Mouse (Mus musculus) heart, adult 18-20 months (tissue): ENCODE measurements around the gene Phf6. TPM values are rescaled to one million over a fixed set of nuclear protein-coding genes. Genes with fewer than 3 reads are reported as not detected.
"Not testable (repeated sequence)": the region's sequence is repeated elsewhere in the genome, so short reads cannot be mapped to it uniquely, and the experiment has no call there.

Experiments
- DNase-seq, 2 experiments: peaks; one replicate each; pipeline ENCODE4 v3.0.0; 2021 to 2022; ENCODE audit warnings: mixed read lengths in 1 of 2
- long read RNA-seq, 2 experiments: library from polyadenylated mRNA; stranded (forward); transcript quantifications; one replicate each; pipeline ENCODE4 v2.0.0; 2021
- total RNA-seq, 2 experiments: library from RNA; stranded (reverse); gene quantifications; 2 replicates each; pipeline ENCODE4 v1.2.3; 2021

Gene Phf6
- total RNA-seq = 1 to 10 TPM; 5.3 to 5.6 TPM
- long read RNA-seq, experiment 1, full-length matches to known transcripts = 6 of 9 reads
- long read RNA-seq, experiment 1, partial matches to known transcripts = 0 of 9 reads
- long read RNA-seq, experiment 1, other reads (novel, unspliced or antisense) = 3 of 9 reads
- long read RNA-seq, experiment 2 = 0 reads

DNA sequence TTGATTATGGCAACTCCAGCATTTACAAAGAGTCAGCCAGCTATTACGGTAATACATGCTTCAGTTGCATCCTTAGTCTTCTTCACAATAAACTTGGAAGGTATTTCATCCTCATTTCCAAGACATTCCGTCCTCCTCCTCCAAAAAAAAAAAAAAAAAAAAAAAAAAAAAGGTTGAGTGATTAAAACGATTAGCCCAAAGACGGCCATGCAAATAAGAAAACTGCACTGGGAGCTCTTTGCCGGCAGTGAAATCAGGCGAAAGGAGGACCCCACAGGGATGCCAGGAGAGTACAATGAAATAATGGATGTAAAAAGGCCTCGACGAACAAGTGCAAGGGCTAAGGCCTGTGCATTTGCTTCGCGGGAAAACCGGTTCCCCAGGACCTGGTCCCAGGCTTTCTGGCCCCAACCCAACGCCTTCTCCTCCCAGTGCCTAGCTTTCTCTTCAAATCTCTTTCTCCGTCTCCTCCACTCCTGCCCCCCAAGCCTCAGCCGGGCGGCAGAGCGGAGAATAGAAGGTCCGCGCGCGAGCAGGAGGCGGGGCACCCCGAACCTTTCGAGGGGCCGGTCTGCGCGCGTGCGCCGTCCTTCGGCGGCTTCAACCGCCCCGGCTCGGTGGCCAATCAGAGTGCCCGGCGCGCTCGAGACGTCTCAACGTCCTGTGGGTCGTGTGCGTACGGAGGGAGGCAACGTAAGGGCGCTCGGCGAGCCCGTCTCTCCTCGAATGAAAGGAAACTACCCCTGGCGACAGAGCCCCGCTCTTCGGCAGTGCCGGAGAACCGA lies at the start of gene Phf6:
TSS of gene Phf6 (plus strand) at position 680 of the 785 bp plus-strand sequence.
- peak; percentile 87 to 94 for DNase-seq

GRCm38 (mm10) chrX:52864126-52864525 lies 47.9 kb upstream of the Phf6 start:
- peak; percentile 2 to 29 for DNase-seq

GRCm38 (mm10) chrX:52898486-52898885 lies 13.6 kb upstream of the Phf6 start:
- not testable (repeated sequence) for DNase-seq

- DNase-seq = no peak
Observed at GRCm38 (mm10) chrX:52912372-52912728, 284 bp downstream of the Phf6 start.

GRCm38 (mm10) chrX:52912826-52913701 lies 998 bp downstream of the Phf6 start:
- DNase-seq = peak in 1 of 2 experiments; percentile 14

- DNase-seq = no peak
Observed at GRCm38 (mm10) chrX:52913856-52914255, 1.8 kb downstream of the Phf6 start.

- no peak for DNase-seq
Observed at GRCm38 (mm10) chrX:52914705-52915104, 2.6 kb downstream of the Phf6 start.

- no peak for DNase-seq
Observed at GRCm38 (mm10) chrX:52916516-52916915, 4.5 kb downstream of the Phf6 start.

- peak in 1 of 2 experiments; percentile 3 for DNase-seq
Observed at GRCm38 (mm10) chrX:52926726-52927125, 14.7 kb downstream of the Phf6 start.

- DNase-seq = peak; percentile 2 to 57
Observed at GRCm38 (mm10) chrX:52928883-52929282, 16.8 kb downstream of the Phf6 start.

GRCm38 (mm10) chrX:52929779-52930178 lies 17.7 kb downstream of the Phf6 start:
- no peak for DNase-seq

DNA sequence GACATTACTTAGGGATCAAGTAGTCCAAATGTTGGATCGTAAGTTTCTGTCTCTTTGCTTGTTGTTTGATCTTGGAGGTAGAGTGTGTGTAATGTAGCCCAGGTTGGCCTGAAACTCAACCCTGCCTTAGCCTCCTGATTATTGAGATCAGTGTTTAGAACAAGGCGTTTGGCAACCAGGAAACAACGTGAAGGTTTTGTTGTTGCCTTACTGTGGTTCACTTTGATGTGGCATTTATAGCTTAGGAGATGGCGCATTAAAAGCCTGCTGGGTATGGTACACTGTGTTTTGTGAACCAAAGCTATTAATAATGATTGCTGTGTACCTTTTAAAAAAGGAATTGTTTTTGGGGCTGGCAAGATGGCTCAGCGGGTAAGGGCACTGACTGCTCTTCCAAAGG lies 18.1 kb downstream of the Phf6 start:
- no peak for DNase-seq

- DNase-seq = no peak
Observed at GRCm38 (mm10) chrX:52932161-52932560, 20.1 kb downstream of the Phf6 start.

DNA sequence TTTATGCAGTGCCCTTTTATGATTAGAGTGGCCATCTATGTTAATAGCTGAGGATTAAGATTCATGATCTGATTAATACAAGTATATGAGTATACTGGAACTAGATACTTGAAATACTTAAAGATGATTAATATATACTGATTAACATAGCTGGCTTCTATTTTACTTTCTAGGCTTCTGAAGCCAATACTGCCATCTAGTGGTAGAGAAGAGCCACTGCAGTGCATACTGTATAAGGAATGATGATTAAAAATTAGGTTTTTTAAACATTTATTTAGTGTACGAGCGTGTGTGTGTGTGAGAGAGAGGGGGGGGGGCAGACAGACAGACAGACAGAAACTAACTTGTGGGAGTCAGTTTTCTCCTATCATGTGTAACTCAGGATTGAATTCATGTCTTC lies 22.4 kb downstream of the Phf6 start:
- DNase-seq = no peak

- DNase-seq = no peak
Observed at GRCm38 (mm10) chrX:52945509-52945908, 33.4 kb downstream of the Phf6 start.

DNA sequence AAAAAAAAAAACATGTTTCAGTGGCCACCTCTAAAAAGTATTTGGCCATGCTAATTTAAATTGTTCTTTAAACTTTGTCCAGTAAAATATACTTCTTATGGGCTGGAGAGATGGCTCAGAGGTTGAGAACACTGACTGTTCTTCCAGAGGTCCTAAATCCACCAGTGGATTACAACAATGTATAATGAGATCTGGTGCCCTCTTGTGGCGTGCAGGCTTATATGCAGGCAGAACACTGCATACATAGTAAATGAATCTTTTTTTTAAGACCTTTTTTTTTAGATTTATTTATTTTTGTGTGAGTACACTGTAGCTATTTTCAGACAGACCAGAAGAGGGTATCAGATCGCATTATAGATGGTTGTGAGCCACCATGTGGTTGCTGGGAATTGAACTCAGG lies 37.6 kb downstream of the Phf6 start:
- DNase-seq = peak in 1 of 2 experiments; percentile 34

- DNase-seq = no peak
Observed at GRCm38 (mm10) chrX:52956942-52957341, 44.9 kb downstream of the Phf6 start.

DNA sequence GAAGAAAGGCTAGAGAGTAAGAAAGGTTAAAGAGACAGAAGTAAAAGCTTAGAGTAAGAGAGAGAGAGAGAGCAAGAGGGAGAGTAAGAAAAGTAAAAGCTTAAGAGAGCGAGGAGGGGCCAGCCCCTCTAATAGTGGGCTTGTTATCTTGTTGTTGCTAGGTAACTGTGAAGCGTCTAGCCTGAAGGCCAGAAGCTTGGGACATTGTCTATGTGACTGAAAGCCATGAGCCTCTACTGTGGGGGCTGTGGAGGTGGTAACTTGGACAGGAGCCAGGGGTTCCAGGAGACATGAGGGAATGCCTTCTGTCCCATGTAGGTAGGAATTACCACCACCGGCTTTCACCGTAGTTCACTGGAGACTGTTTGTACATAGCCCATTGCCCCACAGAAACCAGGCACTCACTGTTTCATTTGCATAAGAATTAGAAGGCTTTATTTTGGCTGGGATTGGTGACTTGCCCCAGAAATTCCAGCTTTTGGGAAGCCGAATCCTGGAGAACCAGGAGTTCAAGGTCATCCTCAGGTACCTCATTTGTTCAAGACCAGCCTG lies 49.6 kb downstream of the Phf6 start:
- DNase-seq = no peak

DNA sequence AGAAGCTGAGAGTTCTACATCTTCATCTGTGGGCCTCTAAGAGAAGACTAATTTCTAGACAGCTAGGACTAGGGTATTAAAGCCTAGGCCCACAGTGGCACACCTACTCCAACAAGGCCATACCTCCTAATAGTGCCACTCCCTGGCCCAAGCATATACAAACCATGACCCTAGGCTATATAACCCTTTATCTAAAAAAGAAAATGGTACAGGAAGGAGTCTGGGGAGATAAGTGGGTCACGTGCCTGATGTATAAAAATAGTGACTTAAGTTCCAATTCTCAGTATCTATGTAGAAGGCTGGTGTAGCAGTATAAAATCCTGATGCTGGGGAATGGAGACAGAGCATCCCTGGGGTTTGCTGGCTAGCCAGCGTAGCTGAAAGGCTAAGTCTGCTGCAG lies 53.1 kb downstream of the Phf6 start:
- no peak for DNase-seq

- DNase-seq = peak; percentile 70 to 81
Observed at GRCm38 (mm10) chrX:52971211-52972006, 59.3 kb downstream of the Phf6 start.

- DNase-seq = no peak
Observed at GRCm38 (mm10) chrX:52972129-52972528, 60.1 kb downstream of the Phf6 start.

GRCm38 (mm10) chrX:52972680-52973079 lies 60.6 kb downstream of the Phf6 start:
- no peak for DNase-seq
